Mouse (Mus musculus) liver, adult 2 months (tissue): ENCODE results near the gene Cep170b. TPM values are rescaled to one million over a fixed set of nuclear protein-coding genes. Genes with fewer than 3 reads are reported as not detected.

ENCODE experiments used
- DNase-seq: peaks from one replicate; pipeline ENCODE4 v3.0.0-alpha.2; 2011; ENCODE audit warnings: low read depth, low spot score; ENCODE audit errors: extremely low read depth
- H3K27ac ChIP-seq: fragments of 200-500 bp; replicated peaks from 2 replicates; pipeline ENCODE4 v1.5.1; 2012; ENCODE audit warnings: low read depth, mild to moderate bottlenecking, control low read depth, inconsistent platforms, low read length; ENCODE audit not compliant: insufficient read depth
- H3K27me3 ChIP-seq: fragments of 200-500 bp; 2 replicates; pipeline ENCODE4 v1.6.1; 2012; ENCODE audit warnings: mild to moderate bottlenecking, moderate library complexity, low read length, inconsistent platforms; ENCODE audit not compliant: control insufficient read depth, insufficient read depth
- H3K36me3 ChIP-seq: fragments of 200-500 bp; 2 replicates; pipeline ENCODE4 v1.6.1; 2012; ENCODE audit warnings: low read length, inconsistent platforms; ENCODE audit not compliant: control insufficient read depth, insufficient read depth
- H3K4me1 ChIP-seq: fragments of 200-500 bp; 2 replicates; pipeline ENCODE4 v1.6.1; 2011; ENCODE audit warnings: low read length; ENCODE audit not compliant: control insufficient read depth, insufficient read depth
- H3K4me3 ChIP-seq: fragments of 200-500 bp; 2 replicates; pipeline ENCODE4 v1.5.1; 2011; ENCODE audit warnings: low read depth, mild to moderate bottlenecking, control low read depth, low read length, moderate library complexity; ENCODE audit not compliant: insufficient read depth
- H3K79me2 ChIP-seq: fragments of 200-500 bp; 2 replicates; pipeline ENCODE4 v1.6.1; 2012; ENCODE audit warnings: inconsistent platforms, mild to moderate bottlenecking, low read length, moderate library complexity; ENCODE audit not compliant: control insufficient read depth, insufficient read depth
- H3K9ac ChIP-seq: fragments of 200-500 bp; 2 replicates; pipeline ENCODE4 v1.6.1; 2012; ENCODE audit warnings: low read depth, mild to moderate bottlenecking, control low read depth, inconsistent platforms, low read length
- CTCF ChIP-seq: fragments of 200-500 bp; IDR thresholded peaks from 2 replicates; pipeline ENCODE4 v1.5.1; 2011; ENCODE audit warnings: low read depth, low read length, control low read depth
- POLR2A ChIP-seq: fragments of 200-500 bp; IDR thresholded peaks from 2 replicates; pipeline ENCODE4 v1.6.1; 2011; ENCODE audit warnings: low read length, control low read depth; ENCODE audit not compliant: insufficient read depth; ENCODE audit errors: extremely low read depth
- WGBS: fragments of 180-500 bp; shearing (Covaris S2); methylation state at CpG from one replicate; pipeline ENCODE4 v1.1.7; 2018; 5-methylcytosine and 5-hydroxymethylcytosine counted together
- polyA plus RNA-seq: library from polyadenylated mRNA; depleted of rRNA; stranded (reverse); fragments of >200 nt; gene quantifications from 2 replicates; pipeline ENCODE4 v1.2.3, GENCODE M21; 2012
- total RNA-seq: library from RNA; depleted of rRNA; stranded (reverse); fragments of >200 nt; gene quantifications from 2 replicates; pipeline ENCODE4 v1.2.3, GENCODE M21; 2014

The Cep170b gene
- total and polyA plus RNA-seq, 2 experiments: 7.9 to 29.7 TPM

GRCm38 (mm10) chr12:112722240-112723027, 2.2 kb downstream of the Cep170b start:
- Histone ChIP-seq H3K4me1 (peaks cover 10% of the 10 kb centered on the region), H3K27ac (peak overlapping the region; percentile 82), H3K27me3 (no peaks in the 10 kb centered on the region), H3K4me3 (peak overlapping the region; percentile 94), H3K36me3 (no peaks in the 10 kb centered on the region), H3K9ac (peak overlapping the region; percentile 97), H3K79me2 (peaks cover 27% of the 10 kb centered on the region; the same call in 1 of the 2 replicates)
- TF ChIP-seq POLR2A (0 out of 2 replicates have a peak, but pooled peaks have one; percentile 24), CTCF (no peak)
- no peak for DNase-seq
- WGBS: under 1% methylated on average over 74 of the region's 75 CpGs

- Histone ChIP-seq H3K4me1 (peaks cover 10% of the 10 kb centered on the region), H3K36me3 (no peaks in the 10 kb centered on the region), H3K4me3 (peak overlapping the region; percentile 94; the same call in 1 of the 2 replicates), H3K79me2 (peaks cover 27% of the 10 kb centered on the region; the same call in 1 of the 2 replicates), H3K27me3 (no peaks in the 10 kb centered on the region), H3K27ac (peak overlapping the region; percentile 82), H3K9ac (peak overlapping the region; percentile 97)
- TF ChIP-seq POLR2A (no peak), CTCF (no peak)
- DNase-seq: no peak
- 16% methylated on average over 5 of the region's 5 CpGs for whole genome bisulfite sequencing
Observed at GRCm38 (mm10) chr12:112723028-112723330, 2.7 kb downstream of the Cep170b start.

GRCm38 (mm10) chr12:112723445-112723844, 3.2 kb downstream of the Cep170b start:
- no peak overlapping the region for H3K9ac ChIP-seq
- H3K4me3 ChIP-seq: no peak overlapping the region
- DNase-seq: no peak
- no peaks in the 10 kb centered on the region for H3K36me3 ChIP-seq
- 86% methylated on average over 6 of the region's 6 CpGs for WGBS
- peaks cover 27% of the 10 kb centered on the region; the same call in 1 of the 2 replicates for H3K79me2 ChIP-seq
- no peak overlapping the region for H3K27ac ChIP-seq
- peaks cover 10% of the 10 kb centered on the region for H3K4me1 ChIP-seq
- H3K27me3 ChIP-seq: no peaks in the 10 kb centered on the region
- TF ChIP-seq POLR2A (no peak), CTCF (no peak)

- H3K4me3 ChIP-seq: no peak overlapping the region
Observed at GRCm38 (mm10) chr12:112724077-112724805, 4.0 kb downstream of the Cep170b start.

GRCm38 (mm10) chr12:112727801-112728200, 7.5 kb downstream of the Cep170b start:
- Histone ChIP-seq H3K4me3 (no peak overlapping the region), H3K4me1 (peaks cover 2% of the 10 kb centered on the region), H3K27me3 (no peaks in the 10 kb centered on the region), H3K79me2 (peaks cover 18% of the 10 kb centered on the region; the same call in 1 of the 2 replicates), H3K36me3 (no peaks in the 10 kb centered on the region), H3K9ac (no peak overlapping the region), H3K27ac (no peak overlapping the region)
- DNase-seq: no peak
- WGBS: 74% methylated on average over 8 of the region's 8 CpGs
- TF ChIP-seq POLR2A (no peak), CTCF (no peak)

More at GRCm38 (mm10) chr12:112724077-112724805, 4.0 kb downstream of the Cep170b start:
- Histone ChIP-seq H3K9ac (no peak overlapping the region), H3K27me3 (no peaks in the 10 kb centered on the region), H3K36me3 (no peaks in the 10 kb centered on the region), H3K79me2 (peaks cover 27% of the 10 kb centered on the region; the same call in 1 of the 2 replicates), H3K4me1 (peaks cover 10% of the 10 kb centered on the region), H3K27ac (no peak overlapping the region)
- WGBS: 59% methylated on average over 11 of the region's 11 CpGs
- TF ChIP-seq POLR2A (no peak), CTCF (peak; percentile 38; the same call in 1 of the 2 replicates)
- DNase-seq: peak; percentile 57
